Mouse (Mus musculus) MEL-GATA-1-ER (cell line): ENCODE results near the gene Gm11563.
"Not testable (repeated sequence)": the region's sequence is repeated elsewhere in the genome, so short reads cannot be mapped to it uniquely, and the experiment has no call there.

Experiments used
- DNase-seq: peaks from one replicate; pipeline ENCODE4 v3.0.0-alpha.2; 2012; ENCODE audit warnings: low read depth; ENCODE audit errors: extremely low read depth

Gene Gm11563

GRCm38 (mm10) chr11:99658467-99659010 lies at the start of gene Gm11563:
Gm11563 (minus strand) TSS chr11:99658960.
- not testable (repeated sequence) for DNase-seq

DNA sequence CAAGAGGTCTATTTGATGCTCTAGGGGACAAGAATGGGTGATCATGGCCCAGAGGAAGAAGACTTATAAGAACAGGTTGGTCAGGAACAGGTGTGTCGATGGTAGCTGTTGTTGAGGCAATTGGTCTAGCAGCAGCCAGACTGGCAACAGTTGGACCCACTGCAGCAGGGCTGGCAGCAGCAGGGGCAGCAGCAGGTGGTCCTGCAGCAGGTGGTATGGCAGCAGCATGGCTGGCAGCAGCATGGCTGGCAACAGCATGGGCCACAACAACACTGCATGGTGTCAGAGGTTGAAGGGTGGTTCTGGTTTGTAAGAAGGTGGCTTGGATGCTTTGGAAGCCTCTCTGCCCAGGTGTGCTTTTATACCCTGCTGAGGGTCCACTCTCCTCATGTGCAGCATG lies 31.7 kb upstream of the Gm11563 start, which contains the start of gene Gm14190:
Gene Gm14190 (minus strand): TSS at position 278 of the 400 bp plus-strand sequence.
- DNase-seq: no peak

DNA sequence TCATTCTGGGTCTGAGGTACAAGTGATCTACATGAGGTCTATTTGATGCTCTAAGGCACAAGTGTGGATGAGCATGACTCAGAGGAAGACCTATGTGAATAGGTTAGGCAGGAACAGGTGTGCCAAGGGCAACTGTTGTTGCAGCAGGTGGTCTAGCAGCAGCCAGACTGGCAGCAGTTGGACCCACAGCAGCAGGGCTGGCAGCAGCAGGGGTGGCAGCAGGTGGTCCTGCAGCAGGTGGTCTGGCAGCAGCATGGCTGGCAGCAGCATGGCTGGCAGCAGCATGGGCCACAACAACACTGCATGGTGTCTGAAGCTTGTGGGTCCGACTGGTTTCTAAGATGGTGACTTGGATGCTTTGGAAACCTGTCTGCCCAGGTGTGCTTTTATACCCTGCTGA lies 26.5 kb upstream of the Gm11563 start:
- not testable (repeated sequence) for DNase-seq

DNA sequence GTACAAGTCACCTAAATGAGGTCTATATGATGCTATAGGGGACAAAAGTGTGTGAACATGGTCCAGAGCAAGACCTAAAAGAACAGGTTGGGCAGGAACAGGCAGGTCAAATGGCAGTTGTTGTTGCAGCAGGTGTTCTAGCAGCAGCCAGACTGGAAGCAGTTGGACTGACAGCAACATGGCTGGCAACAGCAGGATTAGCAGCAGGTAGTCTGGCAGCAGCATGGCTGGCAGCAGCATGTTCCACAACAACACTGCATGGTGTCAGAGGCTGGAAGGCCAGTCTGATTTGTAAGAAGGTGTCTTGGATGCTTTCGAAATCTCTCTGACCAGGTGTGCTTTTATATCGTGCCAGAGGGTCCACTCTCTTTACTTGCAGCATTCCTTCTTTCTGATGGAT lies 24.7 kb upstream of the Gm11563 start:
- no peak for DNase-seq

- DNase-seq: no peak
These were observed 7.1 kb upstream of the Gm11563 start, which contains the start of gene Krtap4-6 for GRCm38 (mm10) chr11:99665860-99666259. Krtap4-6 (minus strand) TSS chr11:99665960.

- no peak for DNase-seq
These were observed 4.0 kb upstream of the Gm11563 start for GRCm38 (mm10) chr11:99662802-99663201.

DNA sequence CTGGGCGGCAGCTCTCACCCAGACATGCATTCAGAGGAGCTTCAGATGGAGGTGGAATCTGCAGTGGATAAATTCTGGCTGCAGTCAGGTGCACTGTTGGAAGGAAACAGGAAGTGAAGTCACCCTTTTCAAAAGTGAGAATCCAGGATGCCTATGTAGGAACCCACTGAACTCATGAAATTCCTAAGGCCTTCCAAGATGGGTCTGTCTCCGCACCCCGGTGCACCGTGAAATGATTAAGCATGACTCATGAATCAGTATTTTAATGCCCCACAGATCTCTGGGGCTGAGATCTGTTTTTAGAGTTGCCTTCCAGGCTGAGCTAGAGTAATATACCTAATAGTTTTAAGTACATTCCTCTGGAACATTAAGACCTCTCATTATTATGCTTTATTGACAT lies 496 bp upstream of the Gm11563 start:
- DNase-seq: no peak

- no peak for DNase-seq
These were observed 1.7 kb downstream of the Gm11563 start for GRCm38 (mm10) chr11:99657051-99657450.

DNA sequence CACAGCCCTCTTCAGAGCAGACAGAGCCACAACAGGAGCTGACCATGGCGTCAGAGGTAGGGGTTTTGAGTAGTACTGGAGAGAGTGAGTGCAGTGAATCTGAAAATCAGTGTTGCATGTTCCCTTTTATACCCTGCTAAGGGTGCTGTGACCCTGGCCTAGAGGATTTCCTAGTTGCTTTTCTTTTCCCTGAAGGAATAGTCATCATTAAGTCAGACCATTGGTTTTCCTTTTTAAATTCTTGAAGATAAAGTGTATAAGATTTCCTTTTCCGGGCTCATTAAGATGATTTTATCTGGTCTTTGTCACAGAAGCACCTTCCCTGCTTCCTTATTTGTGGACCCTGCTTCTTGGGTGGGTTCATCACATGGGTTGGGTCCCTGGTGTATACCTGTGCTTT lies 8.6 kb downstream of the Gm11563 start, which contains the start of gene Gm11555:
Gene Gm11555 (minus strand): TSS at position 101 of the 400 bp plus-strand sequence.
- DNase-seq: no peak

DNA sequence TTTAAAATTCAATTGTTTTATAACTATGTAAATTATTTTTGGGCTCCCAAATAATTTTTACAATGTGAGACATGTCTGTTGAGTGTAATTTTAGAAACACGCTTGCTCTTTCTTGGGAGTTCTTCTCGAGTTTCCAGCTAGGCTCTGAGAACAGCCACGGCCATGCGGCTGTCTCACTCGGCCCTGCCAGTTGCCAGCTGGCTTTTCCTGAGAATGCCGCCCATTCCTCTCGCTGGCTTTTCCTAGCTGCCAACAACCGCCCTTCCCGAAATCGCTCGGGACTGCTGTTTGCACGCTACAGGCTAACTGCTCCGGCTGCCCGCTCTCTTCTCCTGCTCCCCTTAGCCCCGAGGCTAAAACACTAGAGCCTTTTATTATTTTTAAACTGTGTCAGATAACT lies 12.3 kb downstream of the Gm11563 start:
- no peak for DNase-seq

GRCm38 (mm10) chr11:99644351-99644750 lies 14.4 kb downstream of the Gm11563 start:
- DNase-seq: no peak

GRCm38 (mm10) chr11:99643635-99644139 lies 15.1 kb downstream of the Gm11563 start, which contains the start of gene Krtap4-7:
Krtap4-7 (minus strand) TSS chr11:99644089.
- not testable (repeated sequence) for DNase-seq

- no peak for DNase-seq
These were observed 17.8 kb downstream of the Gm11563 start for GRCm38 (mm10) chr11:99640926-99641325.

DNA sequence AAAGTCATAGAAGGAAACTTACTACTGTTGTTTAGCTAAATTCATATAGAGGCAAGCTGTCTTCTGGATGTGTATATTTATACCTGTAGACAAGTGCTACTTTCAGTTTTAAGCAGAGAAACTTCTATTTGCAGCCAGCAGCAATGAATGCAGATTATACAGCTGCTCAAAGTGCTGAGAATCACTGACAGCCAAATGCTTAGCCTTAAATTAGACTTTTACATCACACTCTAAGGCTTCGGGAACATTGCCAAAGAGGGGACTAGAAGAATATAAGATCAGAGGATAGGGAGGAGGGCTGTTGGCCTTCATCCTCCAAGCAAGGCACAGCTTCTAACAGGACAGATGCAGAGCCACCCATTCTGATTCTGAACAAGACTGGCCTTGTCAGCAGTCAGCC lies 21.7 kb downstream of the Gm11563 start:
- DNase-seq: no peak

- no peak for DNase-seq
These were observed 24.1 kb downstream of the Gm11563 start, which contains the start of gene Krtap4-2 for GRCm38 (mm10) chr11:99634653-99635134. Krtap4-2 (minus strand) TSS chr11:99635084.

DNA sequence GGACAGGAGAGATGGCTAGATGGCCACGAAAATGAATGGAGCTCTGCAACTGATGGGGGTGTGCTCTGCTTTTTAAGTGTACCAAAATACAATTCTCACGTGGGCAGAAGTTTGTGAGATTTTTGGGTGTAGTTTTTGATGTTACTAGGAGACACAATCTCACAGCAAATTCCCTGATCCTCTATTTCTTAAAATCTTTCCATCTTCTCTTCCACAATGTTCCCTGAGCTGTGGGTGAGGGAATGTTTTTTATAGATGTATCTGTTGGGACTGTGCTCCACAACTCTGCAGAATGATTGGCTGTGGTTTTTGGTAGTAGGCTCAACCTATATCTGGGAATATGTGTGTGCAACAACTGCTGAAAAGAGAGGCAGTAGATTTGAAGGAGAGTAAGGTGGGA lies 25.5 kb downstream of the Gm11563 start:
- no peak for DNase-seq

- DNase-seq: no peak
These were observed 27.9 kb downstream of the Gm11563 start for GRCm38 (mm10) chr11:99630890-99631289.

DNA sequence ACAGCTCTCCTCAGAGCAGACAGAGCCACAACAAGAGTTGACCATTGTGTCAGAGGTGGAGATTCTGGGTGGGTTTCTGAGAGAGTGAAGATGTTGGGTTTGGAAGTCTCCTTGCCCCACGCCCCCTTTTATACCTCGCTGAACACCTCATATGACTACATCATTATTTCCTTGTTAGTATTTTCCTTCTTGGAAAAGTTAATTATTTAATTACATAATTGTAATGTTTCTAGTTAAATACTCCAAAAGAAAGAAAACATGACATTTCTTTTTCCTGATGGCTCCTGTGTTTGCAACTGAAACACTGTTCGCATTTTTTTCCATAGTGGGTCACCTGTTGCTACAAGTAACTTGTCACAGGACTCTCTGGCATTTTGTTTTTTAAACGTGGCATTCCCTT lies 30.6 kb downstream of the Gm11563 start, which contains the start of gene Krtap4-1:
Gene Krtap4-1 (minus strand): TSS at position 101 of the 400 bp plus-strand sequence.
- DNase-seq: no peak

GRCm38 (mm10) chr11:99620335-99620734 lies 38.4 kb downstream of the Gm11563 start, which contains the start of gene Gm11562:
Gm11562 (minus strand) TSS chr11:99620435.
- DNase-seq: no peak

DNA sequence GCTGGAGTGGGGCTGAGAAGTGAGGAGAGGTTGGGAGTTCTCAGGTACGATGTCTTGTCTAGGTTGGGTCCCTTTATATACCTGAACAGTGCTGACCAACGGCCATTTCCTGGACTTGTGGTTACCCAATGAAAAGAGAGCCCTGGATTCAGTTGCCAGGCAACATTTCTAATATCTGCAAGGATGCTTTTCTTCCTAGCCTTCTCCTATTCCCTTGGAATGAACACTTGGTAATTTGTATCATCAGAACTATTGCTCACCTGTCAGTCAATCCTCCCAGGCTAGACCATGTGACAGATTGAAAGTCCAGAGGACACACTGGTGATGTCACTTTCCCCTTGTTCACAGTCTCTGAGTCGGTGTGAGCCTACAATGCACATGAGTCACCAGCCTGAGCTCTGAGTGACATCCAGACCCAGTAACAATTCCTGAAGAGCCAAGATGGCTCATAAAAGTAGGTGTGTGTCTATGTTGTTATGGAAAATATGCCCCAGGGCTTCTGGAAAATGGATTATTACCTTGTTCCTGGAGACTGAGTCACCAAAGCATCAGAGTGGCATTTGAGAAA lies 43.9 kb downstream of the Gm11563 start, which contains the start of gene Krtap2-4:
Gene Krtap2-4 (minus strand): TSS at position 51 of the 568 bp plus-strand sequence.
- DNase-seq: no peak

- not testable (repeated sequence) for DNase-seq
These were observed 48.7 kb downstream of the Gm11563 start, which contains the start of gene Gm11937 for GRCm38 (mm10) chr11:99610089-99610488. Gm11937 (minus strand) TSS chr11:99610189.

DNA sequence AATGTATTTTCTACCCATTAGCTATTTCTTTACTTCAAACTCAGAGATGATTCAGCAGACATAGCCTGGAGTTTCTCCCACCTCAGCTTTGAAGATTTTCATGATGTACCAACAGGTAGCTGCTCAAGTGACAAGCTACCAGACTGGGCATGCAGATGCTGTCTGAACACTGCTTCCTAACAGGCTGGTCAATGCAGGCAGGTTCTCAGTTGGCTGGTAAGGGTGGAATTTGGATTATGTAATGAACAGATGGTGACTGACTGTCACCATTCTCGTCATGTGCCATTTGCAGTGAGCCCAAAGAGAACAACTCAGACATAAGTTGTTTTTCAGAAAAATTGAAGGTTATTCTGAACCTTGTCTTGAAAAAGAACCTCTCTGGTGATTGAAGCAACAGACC lies 49.6 kb downstream of the Gm11563 start:
- DNase-seq: no peak
